Mouse (Mus musculus): Measurements from ENCODE around the gene Mcpt9.

DNA sequence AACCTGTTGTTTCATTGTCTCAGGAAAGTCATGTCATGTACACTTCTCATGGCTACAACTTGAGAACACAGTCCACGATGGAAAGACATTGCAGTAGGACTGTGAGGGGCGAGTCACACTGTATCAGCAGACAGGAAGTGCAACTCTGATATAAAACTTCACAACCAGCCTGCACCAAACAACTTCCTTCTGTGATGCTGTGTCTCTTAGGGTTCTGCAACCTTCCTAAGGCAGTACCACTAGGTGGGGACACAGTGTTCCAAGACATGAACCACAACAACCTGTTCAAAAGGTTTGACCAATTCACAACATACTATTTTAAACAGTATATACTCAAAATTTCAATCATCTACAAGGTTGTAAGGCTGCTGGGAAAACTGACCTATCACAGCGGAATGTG, 25.1 kb upstream of the Mcpt9 start:
- TF ChIP-seq GATA1 (IDR thresholded peaks at IDR 0.05; ENCODE audit: borderline replicate concordance, low read length) (no peak), FLI1 (IDR thresholded peaks at IDR 0.05; ENCODE audit: low read length) (no peak)
